Mouse (Mus musculus) brain, adult 2 months (tissue): Measurements from ENCODE around the gene Dmxl2.

ENCODE experiments used
- DNase-seq: peaks from one replicate; pipeline ENCODE4 v3.0.0; 2011; ENCODE audit warnings: low read depth, low spot score

Gene Dmxl2

GRCm38 (mm10) chr9:54499791-54500190 lies 1.6 kb downstream of the Dmxl2 start:
- DNase-seq, result no peak

- peak; percentile 66 for DNase-seq
These were observed 2.1 kb downstream of the Dmxl2 start for GRCm38 (mm10) chr9:54499291-54499690.

GRCm38 (mm10) chr9:54490431-54490830 lies 11.0 kb downstream of the Dmxl2 start:
- no peak for DNase-seq

- no peak for DNase-seq
These were observed 11.8 kb downstream of the Dmxl2 start for GRCm38 (mm10) chr9:54489599-54489998.

- DNase-seq, result no peak
These were observed 16.5 kb downstream of the Dmxl2 start for GRCm38 (mm10) chr9:54484927-54485326.

GRCm38 (mm10) chr9:54483215-54483614 lies 18.2 kb downstream of the Dmxl2 start:
- no peak for DNase-seq

- no peak for DNase-seq
These were observed 18.7 kb downstream of the Dmxl2 start for GRCm38 (mm10) chr9:54482763-54483162.

GRCm38 (mm10) chr9:54479054-54479453 lies 22.4 kb downstream of the Dmxl2 start:
- no peak for DNase-seq

GRCm38 (mm10) chr9:54478117-54478516 lies 23.3 kb downstream of the Dmxl2 start:
- DNase-seq, result no peak

- DNase-seq, result no peak
These were observed 26.9 kb downstream of the Dmxl2 start for GRCm38 (mm10) chr9:54474546-54474945.

- peak; percentile 61 for DNase-seq
These were observed 27.4 kb downstream of the Dmxl2 start for GRCm38 (mm10) chr9:54474031-54474430.

GRCm38 (mm10) chr9:54472784-54473183 lies 28.6 kb downstream of the Dmxl2 start:
- DNase-seq, result no peak

- no peak for DNase-seq
These were observed 32.1 kb downstream of the Dmxl2 start for GRCm38 (mm10) chr9:54469339-54469738.

GRCm38 (mm10) chr9:54467433-54467933 lies 33.9 kb downstream of the Dmxl2 start:
- DNase-seq, result no peak

GRCm38 (mm10) chr9:54463483-54464054 lies 37.9 kb downstream of the Dmxl2 start:
- DNase-seq, result peak; percentile 78

- peak; percentile 68 for DNase-seq
These were observed 62.4 kb downstream of the Dmxl2 start for GRCm38 (mm10) chr9:54439015-54439414.

GRCm38 (mm10) chr9:54438246-54438645 lies 63.2 kb downstream of the Dmxl2 start:
- DNase-seq, result peak; percentile 66

- DNase-seq, result no peak
These were observed 85.2 kb downstream of the Dmxl2 start for GRCm38 (mm10) chr9:54416238-54416637.

GRCm38 (mm10) chr9:54356756-54357155 lies 144.7 kb downstream of the Dmxl2 start:
- DNase-seq, result no peak

- no peak for DNase-seq
These were observed 159.4 kb downstream of the Dmxl2 start for GRCm38 (mm10) chr9:54342026-54342425.

GRCm38 (mm10) chr9:54336532-54337144 lies 164.8 kb downstream of the Dmxl2 start:
- peak; percentile 81 for DNase-seq

GRCm38 (mm10) chr9:54335582-54335981 lies 165.8 kb downstream of the Dmxl2 start:
- no peak for DNase-seq

GRCm38 (mm10) chr9:54329201-54329600 lies 172.2 kb downstream of the Dmxl2 start:
- no peak for DNase-seq
